Mouse (Mus musculus) brain, adult 2 months (tissue): Measurements from ENCODE around the gene Rfc5.

Experiments
- DNase-seq: peaks from one replicate; pipeline ENCODE4 v3.0.0; 2011; ENCODE audit warnings: low read depth, low spot score

The Rfc5 gene

GRCm38 (mm10) chr5:117376331-117376761 lies 12.5 kb downstream of the Rfc5 start:
- peak; percentile 75 for DNase-seq

- peak; percentile 66 for DNase-seq
These were observed 14.3 kb downstream of the Rfc5 start for GRCm38 (mm10) chr5:117374372-117375049.

GRCm38 (mm10) chr5:117373418-117373817 lies 15.4 kb downstream of the Rfc5 start:
- no peak for DNase-seq

GRCm38 (mm10) chr5:117370592-117370991 lies 18.3 kb downstream of the Rfc5 start:
- DNase-seq, result no peak

GRCm38 (mm10) chr5:117367206-117367605 lies 21.6 kb downstream of the Rfc5 start:
- DNase-seq, result no peak

GRCm38 (mm10) chr5:117365904-117366561 lies 22.8 kb downstream of the Rfc5 start:
- DNase-seq, result no peak

GRCm38 (mm10) chr5:117364821-117365220 lies 24.0 kb downstream of the Rfc5 start:
- DNase-seq, result peak; percentile 61

- peak; percentile 64 for DNase-seq
These were observed 25.6 kb downstream of the Rfc5 start for GRCm38 (mm10) chr5:117363066-117363782.

- peak; percentile 72 for DNase-seq
These were observed 27.3 kb downstream of the Rfc5 start for GRCm38 (mm10) chr5:117361590-117361989.

- DNase-seq, result peak; percentile 41
These were observed 28.0 kb downstream of the Rfc5 start for GRCm38 (mm10) chr5:117360631-117361541.

- no peak for DNase-seq
These were observed 28.7 kb downstream of the Rfc5 start for GRCm38 (mm10) chr5:117360228-117360515.

GRCm38 (mm10) chr5:117359497-117360227 lies 29.2 kb downstream of the Rfc5 start:
- no peak for DNase-seq

- peak; percentile 85 for DNase-seq
These were observed 30.1 kb downstream of the Rfc5 start for GRCm38 (mm10) chr5:117358725-117359124.

- DNase-seq, result peak; percentile 70
These were observed 30.6 kb downstream of the Rfc5 start for GRCm38 (mm10) chr5:117358248-117358630.

GRCm38 (mm10) chr5:117357478-117358247 lies 31.2 kb downstream of the Rfc5 start:
- DNase-seq, result peak; percentile 51

- DNase-seq, result peak; percentile 80
These were observed 31.7 kb downstream of the Rfc5 start, which contains the start of gene Wsb2 for GRCm38 (mm10) chr5:117357129-117357477. Gene Wsb2, plus strand, starts transcription at chr5:117357304.

GRCm38 (mm10) chr5:117356365-117357128 lies 32.3 kb downstream of the Rfc5 start:
- peak; percentile 42 for DNase-seq

- DNase-seq, result no peak
These were observed 33.1 kb downstream of the Rfc5 start for GRCm38 (mm10) chr5:117355648-117356303.

- DNase-seq, result no peak
These were observed 34.7 kb downstream of the Rfc5 start for GRCm38 (mm10) chr5:117354121-117354520.
